Mouse (Mus musculus): ENCODE measurements around the gene Kit.
A peak's percentile ranks its signal among the peaks of the same experiment; 100 is the strongest.

Gene Kit

DNA sequence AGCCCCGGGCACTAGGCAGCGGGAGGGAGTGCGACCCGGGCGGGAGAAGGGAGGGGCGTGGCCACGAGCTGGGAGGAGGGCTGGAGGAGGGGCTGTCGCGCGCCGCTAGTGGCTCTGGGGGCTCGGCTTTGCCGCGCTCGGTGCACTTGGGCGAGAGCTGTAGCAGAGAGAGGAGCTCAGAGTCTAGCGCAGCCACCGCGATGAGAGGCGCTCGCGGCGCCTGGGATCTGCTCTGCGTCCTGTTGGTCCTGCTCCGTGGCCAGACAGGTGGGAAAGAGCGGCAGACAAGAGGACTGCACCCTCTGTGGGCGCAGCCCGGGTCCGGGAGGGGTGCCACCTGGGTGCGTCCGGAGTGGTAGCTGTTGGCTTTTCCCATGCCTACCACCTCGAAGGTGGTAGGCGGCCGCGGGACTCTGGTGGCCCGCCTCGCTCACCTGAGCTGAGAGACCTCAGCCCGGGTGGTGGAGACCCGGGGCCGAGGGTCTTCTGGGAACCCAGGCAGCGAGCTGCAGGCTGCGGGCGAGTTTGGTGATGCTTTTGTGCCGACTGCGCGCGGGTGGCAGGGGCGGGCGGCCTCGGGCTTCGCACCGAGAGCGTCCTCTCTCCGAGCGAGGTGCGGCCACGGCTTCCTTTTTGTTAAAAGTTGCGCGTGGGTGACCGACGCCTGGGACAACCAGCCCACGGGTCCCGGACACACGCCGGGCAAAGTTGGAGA is at the start of gene Kit:
Gene Kit, plus strand, starts transcription at position 65 of the 715 bp plus-strand sequence.
- DNase-seq (ENCODE audit: low read depth, low spot score) = peak; percentile 88

DNA sequence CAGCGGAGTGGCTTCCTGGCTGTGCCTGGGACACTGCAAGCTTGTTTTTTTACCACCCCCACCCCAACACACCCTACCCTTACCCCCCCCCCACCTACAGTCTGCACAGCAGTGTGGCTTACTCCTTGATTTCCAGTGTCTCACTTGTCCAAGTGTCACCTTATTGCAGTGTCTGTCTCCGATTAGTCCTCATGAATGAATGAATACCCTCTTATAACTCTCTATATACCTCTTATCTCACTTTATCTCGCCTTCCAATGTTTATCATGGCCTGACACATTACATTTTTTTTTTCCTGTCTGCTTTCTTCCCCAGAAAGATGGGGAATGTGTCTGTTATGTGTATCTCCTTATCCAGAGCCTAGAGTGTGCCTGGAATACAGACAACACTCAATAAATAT is 38.6 kb upstream of the Kit start:
- DNase-seq (ENCODE audit: low read depth, low spot score) = no peak

DNA sequence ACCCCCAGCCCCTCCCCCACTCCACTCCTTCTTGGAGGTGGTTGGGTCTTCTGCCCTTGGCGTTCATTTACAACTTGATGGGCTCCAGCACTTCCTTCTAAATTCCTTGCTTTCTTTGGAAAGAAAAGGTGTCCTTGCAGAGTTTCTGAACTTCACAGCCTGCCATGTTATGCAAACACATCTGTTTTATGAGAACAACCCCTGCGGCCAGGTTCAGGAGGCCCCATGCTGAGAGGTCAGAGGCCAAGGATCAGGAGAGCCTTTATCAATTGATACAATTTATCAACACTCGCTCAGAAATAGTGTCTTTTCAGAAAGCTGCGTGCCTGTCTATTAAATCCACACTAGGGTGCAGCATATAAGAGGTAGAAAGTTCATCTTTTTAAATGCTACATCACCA is 37.0 kb upstream of the Kit start:
- DNase-seq (ENCODE audit: low read depth, low spot score) = no peak

DNA sequence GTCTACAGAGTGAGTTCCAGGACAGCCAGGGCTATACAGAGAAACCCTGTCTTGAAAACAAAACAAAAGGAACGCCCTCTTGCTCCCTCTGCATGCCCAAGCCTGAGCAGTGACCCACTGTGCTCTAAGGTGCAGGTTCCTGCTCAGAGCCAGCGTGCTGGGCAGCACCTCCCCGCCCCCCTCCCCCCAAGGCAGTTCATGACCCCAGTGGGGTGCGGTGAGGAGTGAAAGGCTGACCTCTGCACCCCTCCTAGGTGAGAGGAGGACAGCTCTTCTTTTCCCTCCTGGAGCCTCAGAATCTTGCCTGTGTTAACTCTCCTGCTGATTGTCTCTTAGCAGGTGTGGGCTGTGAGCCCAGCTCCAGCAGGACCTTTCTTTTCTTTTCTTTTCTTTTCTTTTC is 36.3 kb upstream of the Kit start:
- DNase-seq (ENCODE audit: low read depth, low spot score) = no peak

DNA sequence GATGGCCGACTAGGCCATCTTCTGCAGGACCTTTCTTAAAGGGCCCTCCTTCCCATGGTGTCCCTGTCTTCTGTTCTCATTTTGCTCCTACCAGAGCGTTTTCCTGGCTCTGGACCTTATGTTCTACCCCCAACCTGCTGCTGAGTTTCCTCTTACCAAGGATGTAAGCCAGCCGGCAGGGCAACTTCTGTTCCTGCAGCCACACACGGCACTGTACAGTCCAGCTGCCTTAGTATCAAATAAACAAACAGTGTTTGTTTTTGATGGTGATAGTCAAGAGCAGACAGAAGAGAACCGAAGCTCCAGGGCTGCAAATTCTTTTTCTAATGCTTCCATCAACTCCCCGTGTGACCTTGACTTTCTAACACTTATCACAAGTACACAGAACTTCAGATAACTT is 35.6 kb upstream of the Kit start:
- DNase-seq (ENCODE audit: low read depth, low spot score) = no peak

DNA sequence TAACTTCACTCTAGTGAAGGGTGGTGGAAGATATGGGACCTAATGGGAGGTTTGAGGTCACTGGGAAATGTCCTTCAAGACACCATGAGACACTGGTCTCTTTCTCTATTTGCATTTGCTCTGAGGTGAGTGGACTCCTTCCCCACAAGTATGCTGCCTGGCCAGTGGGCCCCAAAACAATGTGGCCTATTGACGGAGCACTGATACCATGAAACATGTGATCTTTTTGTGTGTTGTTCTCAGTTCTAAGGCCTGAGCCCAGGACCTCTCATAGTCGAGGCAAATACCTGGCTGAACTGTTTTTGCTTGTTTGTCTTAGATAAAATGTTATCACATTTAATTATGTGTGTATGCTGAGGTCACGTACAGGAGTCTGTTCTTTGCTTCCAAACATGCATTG is 31.0 kb upstream of the Kit start:
- DNase-seq (ENCODE audit: low read depth, low spot score) = no peak

DNA sequence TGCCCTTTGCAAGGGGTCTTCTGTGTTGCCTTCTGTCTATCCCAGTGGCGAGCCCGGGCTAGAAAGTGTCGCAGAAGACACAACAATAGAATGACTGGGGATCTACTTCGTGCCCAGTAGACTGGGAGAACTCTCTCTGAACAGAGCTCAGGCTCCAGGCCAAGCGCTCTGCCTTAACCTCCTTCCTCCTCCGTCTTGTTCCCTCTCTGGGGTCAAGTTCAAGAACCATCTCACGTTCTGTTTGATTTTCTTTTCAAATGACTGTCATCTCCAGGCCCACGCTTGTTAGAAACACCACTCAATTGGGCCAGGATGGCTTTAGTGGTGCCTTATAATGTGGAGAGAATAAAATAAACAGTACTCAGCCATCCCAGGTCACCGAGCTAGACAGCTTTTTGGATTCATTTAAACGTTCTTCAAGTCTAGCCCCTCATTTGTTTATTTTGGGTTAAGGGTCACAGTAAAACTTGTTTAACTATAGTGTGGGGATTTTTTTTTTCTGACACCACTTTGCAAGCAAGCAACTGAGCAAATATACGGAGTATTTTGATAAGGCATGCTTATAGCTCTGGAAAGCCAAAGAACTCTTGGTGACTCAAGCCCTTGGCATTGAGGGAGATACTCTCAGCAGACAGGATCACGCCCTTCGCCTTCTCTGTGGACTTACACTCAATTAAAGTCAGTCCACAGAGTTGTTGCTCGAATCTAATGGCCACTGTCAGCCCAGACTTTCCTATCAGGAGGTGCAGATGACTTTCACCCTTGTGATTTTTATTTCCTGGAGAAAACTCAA is 30.0 kb upstream of the Kit start:
- no peak for DNase-seq (ENCODE audit: low read depth, low spot score)

DNA sequence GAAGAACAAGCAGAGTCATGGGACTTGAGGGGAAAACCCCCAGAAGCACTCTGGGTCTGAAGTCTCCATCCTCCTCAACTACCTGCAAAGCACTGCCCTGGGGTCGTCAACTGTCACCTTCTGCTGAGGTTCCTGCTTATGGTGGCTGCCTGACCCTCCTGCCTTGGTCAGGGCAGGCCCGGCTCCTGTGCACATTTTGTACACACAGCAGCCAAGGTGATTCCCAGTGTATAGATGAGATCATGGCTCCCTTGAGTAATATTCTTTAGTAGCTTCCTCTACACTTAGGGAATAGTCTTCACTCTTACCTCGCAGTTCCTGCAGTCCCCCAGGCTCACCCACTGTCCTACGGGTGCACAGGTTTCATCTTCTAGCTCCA is 29.5 kb upstream of the Kit start:
- DNase-seq (ENCODE audit: low read depth, low spot score) = no peak

DNA sequence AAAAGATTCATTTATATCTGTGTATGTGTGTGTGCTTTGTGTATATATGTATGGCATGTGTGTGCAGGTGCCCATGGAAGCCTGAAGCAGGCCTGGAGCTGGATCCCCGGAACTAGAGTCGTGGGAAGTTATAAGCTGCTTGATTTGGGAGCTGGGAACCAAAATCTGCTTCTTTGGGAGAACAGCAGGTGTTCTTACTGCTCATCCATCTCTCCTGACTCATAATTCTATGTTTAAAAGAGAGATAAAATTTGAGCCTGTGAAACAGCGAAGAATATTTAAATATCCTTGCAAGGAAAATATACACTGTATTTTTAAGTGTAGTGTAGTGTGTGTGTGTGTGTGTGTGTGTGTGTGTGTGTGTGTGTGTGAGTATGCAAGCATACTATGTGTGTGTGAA is 21.7 kb upstream of the Kit start:
- DNase-seq (ENCODE audit: low read depth, low spot score) = no peak

DNA sequence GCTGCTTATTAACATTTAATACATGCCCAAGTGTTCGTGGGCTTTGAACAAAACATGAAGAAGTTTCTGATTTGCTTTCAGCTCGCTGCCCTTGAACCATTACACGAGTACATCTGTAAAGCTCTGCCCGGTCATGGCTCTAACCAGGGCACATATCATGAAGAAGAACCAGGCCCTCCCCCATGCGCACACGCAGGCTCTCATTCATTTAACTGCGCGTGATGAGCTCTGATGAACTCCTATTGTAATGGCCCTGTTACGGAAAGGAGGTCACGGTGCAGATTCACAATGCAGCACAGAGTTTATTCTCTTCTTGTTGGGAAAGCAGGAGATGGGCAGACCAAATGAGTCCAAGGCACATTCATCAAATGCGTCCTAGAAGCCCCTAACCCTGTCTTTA is 17.1 kb upstream of the Kit start:
- no peak for DNase-seq (ENCODE audit: low read depth, low spot score)

DNA sequence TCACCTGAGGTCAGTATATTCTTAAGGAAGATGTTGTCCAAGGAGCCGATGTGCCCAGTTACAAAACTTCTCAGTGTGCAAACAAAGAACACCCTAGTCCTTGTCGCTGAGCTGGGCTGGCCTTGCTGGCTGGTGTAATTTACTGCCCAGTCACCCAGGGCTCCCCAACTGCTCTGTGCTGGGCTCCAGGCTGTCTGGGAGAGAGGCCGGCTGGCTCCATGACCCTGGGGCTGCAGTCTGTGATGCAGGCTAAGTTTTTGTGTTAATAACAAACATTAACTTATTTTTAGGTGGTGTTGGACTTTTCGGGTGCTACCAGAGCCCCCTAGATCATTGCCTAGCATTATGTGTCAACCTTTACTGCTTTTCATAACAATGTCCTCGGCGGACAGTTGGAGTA is 15.4 kb upstream of the Kit start:
- DNase-seq (ENCODE audit: low read depth, low spot score) = no peak

DNA sequence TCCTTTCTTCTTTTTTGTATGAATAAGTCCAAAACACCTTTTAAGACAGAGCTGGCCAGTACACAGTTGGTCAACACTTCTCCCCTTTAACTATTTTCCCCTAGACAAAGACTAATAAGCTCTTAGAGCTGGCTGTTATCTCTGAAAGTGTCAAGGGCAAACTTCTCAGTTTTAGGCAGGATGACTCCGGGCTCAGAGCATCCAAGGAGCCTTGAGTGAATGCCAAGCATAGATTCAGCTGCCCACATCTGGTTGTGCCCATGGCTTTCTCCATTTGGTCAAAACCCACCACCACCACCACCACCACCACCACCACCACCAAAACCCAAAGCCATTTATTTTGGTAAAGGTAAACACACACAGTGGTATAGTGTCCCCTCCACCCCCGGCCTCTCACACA is 13.5 kb upstream of the Kit start:
- DNase-seq (ENCODE audit: low read depth, low spot score) = no peak

DNA sequence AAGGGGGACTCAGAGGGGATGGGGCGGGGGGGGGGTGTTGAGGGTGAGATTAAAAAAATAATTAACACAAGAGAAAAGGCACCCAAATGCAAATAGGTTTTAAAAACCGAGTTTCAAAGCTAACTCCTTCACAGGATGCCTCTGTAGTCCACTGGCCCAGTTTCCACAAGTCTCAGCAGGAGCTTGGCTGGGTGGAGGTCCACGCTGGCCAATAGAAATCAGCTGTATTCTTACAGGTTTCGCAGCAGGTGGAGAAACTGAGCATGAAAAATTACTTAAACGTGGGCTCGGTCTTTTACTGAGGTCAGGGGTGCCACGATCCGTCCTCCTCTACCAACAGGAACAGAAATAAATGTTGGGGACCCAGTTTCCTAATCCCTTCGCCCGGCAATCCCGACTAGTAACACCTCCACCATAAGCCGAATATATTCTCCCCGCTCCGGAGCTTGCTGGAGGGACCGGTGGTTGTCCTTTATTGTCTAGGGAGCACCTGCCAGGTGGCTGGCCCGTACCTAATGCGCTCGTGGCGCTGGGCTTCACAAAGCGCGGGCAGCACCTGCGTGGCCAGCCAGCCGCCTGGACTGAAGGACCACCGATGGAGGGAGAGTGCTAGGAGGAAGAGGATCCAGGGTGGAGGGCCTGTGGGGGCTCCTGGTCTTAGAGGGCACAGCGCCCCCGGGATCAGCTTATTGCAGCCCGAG is 415 bp upstream of the Kit start:
- DNase-seq (ENCODE audit: low read depth, low spot score) = no peak

DNA sequence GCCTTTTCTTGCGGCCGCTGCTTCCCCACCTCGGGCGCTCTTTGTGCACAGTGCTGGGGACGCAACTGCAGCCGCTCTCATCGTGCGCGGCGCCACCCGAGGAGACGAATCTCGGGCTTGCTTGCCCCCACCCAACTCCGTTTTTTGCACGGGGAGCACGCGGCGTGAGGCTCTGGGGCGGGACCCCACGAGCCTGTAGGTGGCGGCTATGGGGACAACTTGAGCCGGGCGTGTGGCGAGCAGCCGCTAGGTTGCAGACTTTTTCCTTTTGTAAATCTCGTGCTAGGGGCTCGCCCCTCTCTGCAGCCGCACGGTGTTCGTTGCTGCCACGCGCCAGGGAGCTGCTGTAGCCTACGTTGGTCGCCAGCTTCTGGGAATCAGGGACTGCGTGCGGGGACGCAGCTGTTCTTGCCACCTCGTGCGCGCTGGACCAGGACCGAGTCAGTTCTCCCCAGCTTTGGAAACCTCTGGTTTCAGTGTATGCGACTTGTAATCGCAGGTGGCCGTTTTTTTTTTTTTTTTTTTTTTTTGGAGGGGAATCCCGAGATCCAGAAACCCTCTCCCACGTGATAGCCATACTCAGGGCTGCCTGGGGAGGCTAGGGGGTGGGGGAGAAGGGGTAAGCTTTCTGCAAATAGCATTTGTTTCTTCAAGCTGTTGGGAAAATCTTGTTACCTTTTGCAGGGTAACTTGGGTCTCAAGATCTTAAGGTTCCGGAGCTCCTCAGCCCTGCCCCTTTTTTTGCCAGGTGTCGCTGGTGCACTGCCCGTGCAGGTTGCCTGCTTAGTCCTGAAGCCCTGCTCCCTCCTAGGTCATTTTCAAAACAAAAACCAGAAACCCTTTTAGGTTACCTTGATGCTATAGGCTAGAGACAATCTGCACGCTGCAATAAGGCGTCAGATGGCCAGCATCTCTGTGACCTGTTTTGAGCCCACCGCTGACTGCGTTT is 1.1 kb downstream of the Kit start:
- DNase-seq (ENCODE audit: low read depth, low spot score) = peak; percentile 75

DNA sequence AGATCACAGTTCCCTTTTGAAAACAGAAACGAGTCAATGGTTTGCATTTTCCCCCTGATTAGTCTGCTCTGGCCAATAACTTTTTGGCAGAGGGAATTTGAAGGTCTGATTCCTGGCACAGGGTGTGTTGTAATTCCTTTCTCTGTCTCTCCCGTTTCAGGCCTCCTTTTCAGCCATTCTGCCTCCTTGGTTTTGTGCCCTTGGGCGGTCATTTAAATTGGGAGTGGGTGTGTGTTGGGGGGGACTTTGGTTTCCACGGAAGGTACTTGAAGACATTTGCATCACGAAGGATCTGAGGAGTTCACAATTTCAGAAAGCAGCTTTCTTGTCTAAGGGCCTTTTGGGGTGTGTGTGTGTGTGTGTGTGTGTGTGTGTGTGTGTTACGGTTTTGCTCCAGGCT is 2.0 kb downstream of the Kit start:
- no peak for DNase-seq (ENCODE audit: low read depth, low spot score)

DNA sequence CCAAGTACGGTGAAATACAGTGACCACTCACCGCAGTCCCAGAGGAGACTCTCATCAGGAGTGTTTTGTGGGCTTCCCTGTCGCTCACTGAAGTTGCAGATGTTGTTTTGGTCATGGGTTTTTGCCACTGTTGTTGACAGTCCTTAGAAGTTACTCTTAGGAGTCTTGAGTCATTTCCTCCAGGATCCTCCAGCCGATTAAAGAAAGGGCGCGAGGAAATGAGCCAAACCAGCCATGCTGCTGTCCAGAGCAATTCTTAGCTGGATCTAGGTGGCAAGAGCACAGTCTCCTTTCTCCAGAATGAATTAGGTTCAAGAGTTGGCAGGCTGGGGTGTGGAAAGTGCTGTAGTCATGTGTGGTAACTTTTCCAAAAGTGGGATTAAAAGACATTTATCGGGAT is 3.4 kb downstream of the Kit start:
- no peak for DNase-seq (ENCODE audit: low read depth, low spot score)

DNA sequence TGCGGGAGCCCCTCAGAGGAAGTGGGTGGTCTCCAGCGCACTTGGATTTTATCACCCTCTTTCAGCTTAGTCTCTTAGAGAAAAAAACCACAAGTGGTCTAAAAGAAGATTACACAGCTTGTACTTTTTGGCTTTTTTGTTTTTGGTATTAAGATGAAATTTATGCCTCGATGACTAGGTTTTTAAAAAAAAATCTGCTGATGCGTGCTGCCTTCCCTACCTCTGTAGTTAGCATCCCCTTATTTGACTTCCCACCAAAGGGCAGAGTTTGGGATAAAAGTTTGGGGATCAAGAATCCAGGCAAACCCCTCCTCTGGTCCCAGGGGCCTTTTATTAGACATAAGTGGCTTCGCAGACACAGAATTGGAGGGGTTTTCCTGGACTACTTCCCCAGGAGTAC is 4.5 kb downstream of the Kit start:
- DNase-seq (ENCODE audit: low read depth, low spot score) = no peak

DNA sequence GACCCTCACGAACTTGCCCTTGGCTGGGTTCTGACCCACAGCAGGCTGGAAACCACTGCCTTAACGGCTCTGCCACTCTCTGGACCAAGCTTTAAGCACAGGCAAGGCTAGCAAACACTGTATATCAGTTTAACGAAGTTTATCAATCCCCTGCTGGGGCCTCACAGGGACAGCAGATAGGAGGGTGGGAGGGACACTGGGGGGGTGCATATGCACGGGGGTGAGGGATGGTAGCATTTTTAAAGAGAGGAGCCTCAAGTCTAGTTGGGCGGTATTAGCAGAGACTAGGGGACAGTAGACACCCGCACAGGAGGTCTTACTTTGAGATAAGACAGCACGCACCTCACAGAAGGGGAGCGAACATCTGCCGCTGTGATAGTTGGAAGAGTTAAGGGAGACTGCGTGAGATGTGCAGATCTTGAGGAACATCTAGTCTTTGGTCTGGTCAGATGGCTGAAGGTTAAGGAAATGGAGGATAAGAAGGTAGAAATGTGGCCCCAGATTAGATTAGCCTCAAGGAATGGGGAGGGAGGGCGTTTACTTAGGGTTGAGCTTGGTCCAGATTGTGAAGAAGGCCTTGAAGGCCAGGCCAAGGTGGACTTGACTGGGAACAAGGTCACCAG is 5.0 kb downstream of the Kit start:
- no peak for DNase-seq (ENCODE audit: low read depth, low spot score)

DNA sequence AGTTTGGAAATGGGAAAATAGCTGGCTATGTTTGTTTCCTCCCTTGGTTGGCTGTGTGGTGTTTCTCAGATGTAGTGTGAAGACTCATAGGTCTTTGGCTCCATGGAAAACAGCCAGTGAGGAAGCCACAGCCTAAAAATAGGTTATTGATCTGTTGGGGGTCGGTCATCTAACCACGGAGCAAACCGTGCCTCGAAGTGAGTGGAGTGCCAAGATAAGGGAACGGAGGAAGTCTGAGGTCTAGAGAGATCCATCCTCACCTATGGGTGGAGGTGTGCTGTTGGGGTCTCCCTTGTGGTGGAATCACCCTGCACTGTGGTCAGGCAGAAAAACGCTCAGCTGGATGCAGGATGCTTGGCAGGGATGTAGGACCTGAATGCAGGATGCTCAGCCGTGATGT is 7.2 kb downstream of the Kit start:
- no peak for DNase-seq (ENCODE audit: low read depth, low spot score)

DNA sequence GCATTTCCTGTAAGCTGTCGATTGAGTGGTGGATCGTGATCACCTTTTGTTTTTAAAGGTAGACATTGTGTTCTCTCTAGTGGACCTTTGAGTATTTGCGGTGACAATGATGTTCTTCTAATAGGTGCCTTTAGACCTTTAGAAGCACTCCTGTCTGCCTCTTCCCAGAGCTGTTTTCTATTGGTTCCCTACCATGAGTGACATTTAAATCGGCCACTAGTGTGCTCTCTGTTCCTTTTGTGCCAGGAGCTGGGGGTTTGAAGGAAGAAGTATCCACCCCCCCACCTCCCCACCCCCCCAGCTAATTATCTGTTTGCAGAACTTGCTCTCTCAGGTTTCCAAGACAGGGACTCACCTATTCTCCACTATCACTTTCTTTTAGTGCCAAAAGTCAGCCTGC is 13.1 kb downstream of the Kit start:
- DNase-seq (ENCODE audit: low read depth, low spot score) = no peak

All from forelimb bud, embryonic 11.5 days (tissue).